Mouse (Mus musculus) testis, adult 2 months (tissue): ENCODE measurements around the gene Zbtb17.

Experiments
- CTCF ChIP-seq: fragments of 200-500 bp; IDR thresholded peaks from 2 replicates; pipeline ENCODE4 v1.5.1; 2012; ENCODE audit warnings: low read depth, mild to moderate bottlenecking, inconsistent platforms, low read length, moderate library complexity; ENCODE audit not compliant: control insufficient read depth, insufficient read depth, insufficient replicate concordance
- POLR2A ChIP-seq: fragments of 200-500 bp; IDR thresholded peaks from 2 replicates; pipeline ENCODE4 v1.6.1; 2012; ENCODE audit warnings: low read depth, mild to moderate bottlenecking, inconsistent platforms, low read length, moderate library complexity; ENCODE audit not compliant: control insufficient read depth

- TF ChIP-seq CTCF: no peak
- TF ChIP-seq POLR2A: no peak
These were observed 16.0 kb downstream of the Zbtb17 start for GRCm38 (mm10) chr4:141460481-141460880.
